Mouse (Mus musculus) ES-Bruce4 (cell line): ENCODE measurements around the gene Fam126b.

ENCODE experiments used
- CTCF ChIP-seq: IDR thresholded peaks from one replicate; pipeline ENCODE4 v1.8.1; 2011; ENCODE audit warnings: low read depth, low read length
- POLR2A ChIP-seq: IDR thresholded peaks from one replicate; pipeline ENCODE4 v1.8.1; 2011; ENCODE audit warnings: low read length; ENCODE audit not compliant: insufficient read depth

- TF ChIP-seq POLR2A, result no peak
- no peak for TF ChIP-seq CTCF
Measured at GRCm38 (mm10) chr1:58568456-58569130, 17.5 kb downstream of the Fam126b start.
